Mouse (Mus musculus) heart, embryonic 13.5 days (tissue): ENCODE results near the gene Psg25. TPM values are rescaled to one million over a fixed set of nuclear protein-coding genes. Genes with fewer than 3 reads are reported as not detected.
"Not testable (repeated sequence)": the region's sequence is repeated elsewhere in the genome, so short reads cannot be mapped to it uniquely, and the experiment has no call there.

Experiments used
- ATAC-seq: fragments of 200-750 bp; cut with Nextera tagmentation; 2 replicates; pipeline ENCODE4 v1.8.0; 2017; ENCODE audit warnings: moderate TSS enrichment; ENCODE audit not compliant: insufficient number of reproducible peaks, low FRiP score, low TSS enrichment; ENCODE audit errors: extremely low read depth
- H3K27ac ChIP-seq: fragments of 300-500 bp; sonication (generic); replicated peaks from 2 replicates; pipeline ENCODE4 v1.5.1; 2015; ENCODE audit warnings: moderate library complexity, mild to moderate bottlenecking, inconsistent platforms
- H3K27me3 ChIP-seq: fragments of 300-500 bp; sonication (generic); replicated peaks from 2 replicates; pipeline ENCODE4 v1.6.1; 2015; ENCODE audit warnings: mild to moderate bottlenecking, inconsistent platforms
- H3K36me3 ChIP-seq: fragments of 300-500 bp; sonication (generic); 2 replicates; pipeline ENCODE4 v1.6.1; 2015; ENCODE audit warnings: mild to moderate bottlenecking, inconsistent platforms
- H3K4me1 ChIP-seq: fragments of 300-500 bp; sonication (generic); 2 replicates; pipeline ENCODE4 v1.6.1; 2015; ENCODE audit warnings: inconsistent platforms
- H3K4me2 ChIP-seq: fragments of 300-500 bp; sonication (generic); 2 replicates; pipeline ENCODE4 v1.6.1; 2015; ENCODE audit warnings: inconsistent platforms, mild to moderate bottlenecking, moderate library complexity
- H3K4me3 ChIP-seq: fragments of 300-500 bp; sonication (generic); 2 replicates; pipeline ENCODE4 v1.5.1; 2015; ENCODE audit warnings: moderate library complexity, mild to moderate bottlenecking, inconsistent platforms
- H3K9ac ChIP-seq: fragments of 300-500 bp; sonication (generic); 2 replicates; pipeline ENCODE4 v1.6.1; 2015; ENCODE audit warnings: inconsistent platforms, mild to moderate bottlenecking, moderate library complexity
- H3K9me3 ChIP-seq: fragments of 300-500 bp; sonication (generic); 2 replicates; pipeline ENCODE4 v1.6.1; 2016; ENCODE audit warnings: inconsistent platforms
- WGBS: fragments of 180-500 bp; shearing (Covaris S2); methylation state at CpG from one replicate; pipeline ENCODE4 v1.1.7; 2015; ENCODE audit warnings: mixed read lengths; 5-methylcytosine and 5-hydroxymethylcytosine counted together
- polyA plus RNA-seq: library from polyadenylated mRNA; unstranded; fragments of >200 nt; fragmentation: Nextera tagmentation; extraction: Ambion mirVana; gene quantifications from 2 replicates; pipeline ENCODE4 v1.2.1, GENCODE M21; 2015

Psg25 gene
- polyA plus RNA-seq = 0.04 and 0.07 TPM in 2 replicates

DNA sequence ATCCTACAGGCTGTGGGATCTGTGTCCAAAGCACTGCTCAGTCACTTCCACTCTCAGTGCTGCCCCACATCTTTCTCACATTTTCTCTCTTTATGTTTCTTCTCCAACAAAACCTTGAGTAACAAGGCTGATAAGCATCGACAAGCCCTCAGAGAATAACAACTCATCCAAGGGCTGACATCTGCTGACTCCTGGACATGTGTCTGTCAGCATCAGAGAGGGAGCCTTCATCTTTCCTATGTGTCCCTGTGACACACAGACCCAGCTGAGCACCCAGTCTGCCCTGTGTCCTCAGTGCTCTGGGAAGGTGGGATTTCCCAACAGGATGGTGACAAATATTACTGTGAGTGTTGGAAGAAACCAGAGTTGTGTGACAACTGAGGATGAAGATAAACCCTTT, at the start of gene Psg25:
Psg25 (minus strand) TSS at position 101 of the 400 bp plus-strand sequence.
- no peaks in the 10 kb centered on the region for H3K27me3 ChIP-seq
- no peak within 1 kb of the TSS for H3K9ac ChIP-seq
- ATAC-seq = no peak
- H3K4me2 ChIP-seq = no peak within 1 kb of the TSS
- 74% methylated on average over 1 of the region's 1 CpGs for WGBS
- H3K27ac ChIP-seq = no peak within 1 kb of the TSS
- no peaks in the 10 kb centered on the region for H3K4me1 ChIP-seq
- H3K4me3 ChIP-seq = no peak within 1 kb of the TSS
- H3K36me3 ChIP-seq = no peaks in the 10 kb centered on the region
- H3K9me3 ChIP-seq = no peaks in the 10 kb centered on the region

GRCm38 (mm10) chr7:18567205-18567604, 35.1 kb upstream of the Psg25 start, which contains the start of gene Psg27:
Gene Psg27 (minus strand): TSS chr7:18567305.
- Histone ChIP-seq H3K9ac (no peak within 1 kb of the TSS), H3K4me1 (no peaks in the 10 kb centered on the region), H3K4me3 (no peak within 1 kb of the TSS), H3K27me3 (no peaks in the 10 kb centered on the region), H3K4me2 (no peak within 1 kb of the TSS), H3K27ac (no peak within 1 kb of the TSS), H3K36me3 (no peaks in the 10 kb centered on the region), H3K9me3 (peaks cover 5% of the 10 kb centered on the region; the same call in 1 of the 2 replicates)
- 75% methylated on average over 3 of the region's 3 CpGs for WGBS
- ATAC-seq = no peak

GRCm38 (mm10) chr7:18559850-18560249, 27.8 kb upstream of the Psg25 start:
- no peak overlapping the region for H3K9ac ChIP-seq
- H3K36me3 ChIP-seq = no peaks in the 10 kb centered on the region

DNA sequence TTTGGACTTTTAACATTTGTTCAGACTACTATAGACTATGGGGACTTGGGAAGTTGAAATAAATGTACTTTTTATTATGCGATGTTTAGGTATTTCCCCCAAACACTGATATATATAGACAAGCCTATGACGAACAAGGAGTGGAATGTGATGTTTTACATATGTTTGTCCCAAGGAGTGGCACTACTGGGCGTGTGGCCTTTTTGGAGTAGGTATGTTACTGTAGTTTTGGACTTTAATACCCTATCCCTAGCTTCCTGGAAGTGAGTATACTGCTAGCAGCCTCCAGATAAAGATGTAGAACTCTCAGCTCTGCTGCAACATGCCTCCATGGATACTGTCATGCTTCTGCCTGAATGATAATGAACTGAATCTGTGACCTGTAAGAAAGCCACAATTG, 23.7 kb upstream of the Psg25 start:
- not testable (repeated sequence) for H3K27ac ChIP-seq, H3K27me3 ChIP-seq, H3K4me3 ChIP-seq, H3K4me1 ChIP-seq, H3K4me2 ChIP-seq, ATAC-seq, H3K9ac ChIP-seq, H3K36me3 ChIP-seq
- H3K9me3 ChIP-seq = peaks cover 16% of the 10 kb centered on the region; the same call in 1 of the 2 replicates
- WGBS = 57% methylated on average over 3 of the region's 3 CpGs

More at GRCm38 (mm10) chr7:18559850-18560249, 27.8 kb upstream of the Psg25 start:
- Histone ChIP-seq H3K27me3 (no peaks in the 10 kb centered on the region), H3K27ac (no peak overlapping the region), H3K4me3 (no peak overlapping the region), H3K4me1 (no peaks in the 10 kb centered on the region), H3K9me3 (peaks cover 10% of the 10 kb centered on the region; the same call in 1 of the 2 replicates), H3K4me2 (no peak overlapping the region)
- no peak for ATAC-seq

GRCm38 (mm10) chr7:18533420-18533819, 1.4 kb upstream of the Psg25 start:
- H3K27ac ChIP-seq = no peak overlapping the region
- no peak overlapping the region for H3K9ac ChIP-seq
- no peaks in the 10 kb centered on the region for H3K27me3 ChIP-seq
- H3K4me1 ChIP-seq = no peaks in the 10 kb centered on the region
- H3K36me3 ChIP-seq = no peaks in the 10 kb centered on the region
- peak; percentile 25; the same call in 1 of the 2 replicates for ATAC-seq
- no peak overlapping the region for H3K4me2 ChIP-seq
- no peak overlapping the region for H3K4me3 ChIP-seq
- H3K9me3 ChIP-seq = no peaks in the 10 kb centered on the region
- WGBS = 49% methylated on average over 3 of the region's 3 CpGs

GRCm38 (mm10) chr7:18524668-18525067, 7.4 kb downstream of the Psg25 start:
- WGBS = 87% methylated on average over 8 of the region's 8 CpGs
- Histone ChIP-seq H3K27ac (no peak overlapping the region), H3K9ac (no peak overlapping the region), H3K27me3 (no peaks in the 10 kb centered on the region), H3K36me3 (no peaks in the 10 kb centered on the region), H3K4me3 (no peak overlapping the region), H3K4me1 (no peaks in the 10 kb centered on the region), H3K4me2 (no peak overlapping the region), H3K9me3 (no peaks in the 10 kb centered on the region)
- no peak for ATAC-seq

- H3K4me1 ChIP-seq, H3K27ac ChIP-seq, ATAC-seq, H3K9ac ChIP-seq, H3K4me3 ChIP-seq, H3K27me3 ChIP-seq, H3K36me3 ChIP-seq, H3K4me2 ChIP-seq, H3K9me3 ChIP-seq: not testable (repeated sequence)
These were observed 19.2 kb downstream of the Psg25 start for GRCm38 (mm10) chr7:18512848-18513247.

GRCm38 (mm10) chr7:18512417-18512816, 19.7 kb downstream of the Psg25 start:
- H3K9ac ChIP-seq, H3K27ac ChIP-seq, H3K9me3 ChIP-seq, H3K4me2 ChIP-seq, ATAC-seq, H3K4me1 ChIP-seq, H3K4me3 ChIP-seq, H3K27me3 ChIP-seq, H3K36me3 ChIP-seq: not testable (repeated sequence)
- WGBS = 41% methylated on average over 2 of the region's 2 CpGs

GRCm38 (mm10) chr7:18511479-18511878, 20.6 kb downstream of the Psg25 start:
- Histone ChIP-seq H3K27me3 (no peaks in the 10 kb centered on the region), H3K4me1 (no peaks in the 10 kb centered on the region), H3K27ac (no peak overlapping the region), H3K4me3 (no peak overlapping the region), H3K36me3 (no peaks in the 10 kb centered on the region), H3K4me2 (no peak overlapping the region), H3K9ac (no peak overlapping the region), H3K9me3 (no peaks in the 10 kb centered on the region)
- WGBS = 17% methylated on average over 9 of the region's 9 CpGs
- no peak for ATAC-seq

DNA sequence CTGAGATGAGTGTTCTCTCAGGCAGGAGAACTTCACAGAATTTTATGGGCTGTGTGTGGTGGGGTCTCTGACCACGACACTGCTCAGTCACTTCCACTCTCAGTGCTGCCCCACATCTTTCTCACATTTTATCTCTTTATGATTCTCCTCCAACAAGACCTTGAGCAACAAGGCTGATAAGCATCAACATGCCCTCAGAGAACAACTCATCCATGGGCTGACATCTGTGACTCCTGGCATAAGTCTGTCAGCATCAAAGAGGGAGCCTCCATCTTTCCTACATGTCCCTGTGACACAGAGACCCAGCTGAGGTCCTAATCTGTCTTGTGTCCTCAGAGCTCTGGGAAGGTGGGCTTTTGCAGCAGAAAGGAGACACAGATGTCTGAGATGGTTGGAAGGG, 48.0 kb downstream of the Psg25 start, which contains the start of gene Psg26:
Psg26 (minus strand) TSS at position 101 of the 400 bp plus-strand sequence.
- ATAC-seq = no peak
- Histone ChIP-seq H3K4me3 (no peak within 1 kb of the TSS), H3K4me1 (no peaks in the 10 kb centered on the region), H3K36me3 (no peaks in the 10 kb centered on the region), H3K27ac (no peak within 1 kb of the TSS), H3K27me3 (no peaks in the 10 kb centered on the region), H3K9me3 (peaks cover 19% of the 10 kb centered on the region), H3K9ac (no peak within 1 kb of the TSS), H3K4me2 (no peak within 1 kb of the TSS)
- WGBS = 36% methylated on average over 1 of the region's 1 CpGs
